Mouse (Mus musculus): Measurements from ENCODE around the gene Msx2. TPM values are rescaled to one million over a fixed set of nuclear protein-coding genes. Genes with fewer than 3 reads are reported as not detected.
A peak's percentile ranks its signal among the peaks of the same experiment; 100 is the strongest.

Gene Msx2
- 0.40 and 0.66 TPM in 2 replicates for polyA plus RNA-seq (2012; rRNA removed)

- peak; percentile 4 to 41 for DNase-seq (ENCODE audit: extremely low spot score in 1 of 2, low spot score in 1 of 2)
Measured at GRCm38 (mm10) chr13:53472614-53473124, at the start of gene Msx2. Gene Msx2 (minus strand): TSS chr13:53473074.

DNA sequence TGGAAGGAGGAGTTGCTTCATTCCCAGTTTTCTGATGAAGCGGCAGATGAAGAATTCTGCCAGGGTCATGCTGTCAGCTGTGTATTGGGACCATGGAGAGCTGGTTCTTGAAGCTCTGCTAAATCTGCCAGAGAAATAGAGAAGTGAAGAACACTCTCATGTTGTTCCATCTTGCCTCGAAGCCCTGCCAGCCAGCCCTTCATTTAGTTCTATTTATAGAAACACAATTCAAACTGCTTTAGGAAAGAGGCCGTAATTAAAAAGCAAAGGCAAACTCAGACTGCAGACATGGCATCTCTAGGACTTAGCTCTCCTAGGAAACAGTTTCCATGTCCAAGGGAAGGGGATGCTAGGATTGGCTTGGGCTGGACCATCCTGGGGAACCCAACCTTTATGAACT is 48.6 kb upstream of the Msx2 start:
- DNase-seq (ENCODE audit: extremely low spot score in 1 of 2, low spot score in 1 of 2) = peak in 1 of 2 experiments; percentile 13

GRCm38 (mm10) chr13:53520343-53520937 is 47.6 kb upstream of the Msx2 start:
- no peak for DNase-seq (ENCODE audit: extremely low spot score in 1 of 2, low spot score in 1 of 2)

DNA sequence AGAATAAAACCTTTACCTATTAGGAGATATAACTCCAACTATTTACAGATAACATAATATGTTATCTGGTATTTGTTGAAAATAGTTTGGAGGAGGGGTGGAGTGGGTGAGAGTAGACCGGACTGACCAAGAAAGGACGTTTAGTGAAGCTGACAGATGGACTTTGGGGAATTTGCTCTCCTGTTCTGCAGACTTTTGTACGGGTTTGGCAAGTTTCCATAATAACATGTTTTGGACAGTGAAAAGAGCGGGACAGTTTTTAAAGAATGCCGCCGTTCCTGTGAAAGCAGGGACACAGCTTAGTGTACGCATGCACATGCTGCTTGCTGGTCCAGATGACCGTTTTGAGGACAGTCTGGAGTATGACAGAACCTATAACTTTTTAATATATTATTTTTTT is 46.9 kb upstream of the Msx2 start:
- DNase-seq (ENCODE audit: extremely low spot score in 1 of 2, low spot score in 1 of 2) = no peak

- peak; percentile 6 to 38 for DNase-seq (ENCODE audit: extremely low spot score in 1 of 2, low spot score in 1 of 2)
Measured at GRCm38 (mm10) chr13:53518306-53518705, 45.4 kb upstream of the Msx2 start.

DNA sequence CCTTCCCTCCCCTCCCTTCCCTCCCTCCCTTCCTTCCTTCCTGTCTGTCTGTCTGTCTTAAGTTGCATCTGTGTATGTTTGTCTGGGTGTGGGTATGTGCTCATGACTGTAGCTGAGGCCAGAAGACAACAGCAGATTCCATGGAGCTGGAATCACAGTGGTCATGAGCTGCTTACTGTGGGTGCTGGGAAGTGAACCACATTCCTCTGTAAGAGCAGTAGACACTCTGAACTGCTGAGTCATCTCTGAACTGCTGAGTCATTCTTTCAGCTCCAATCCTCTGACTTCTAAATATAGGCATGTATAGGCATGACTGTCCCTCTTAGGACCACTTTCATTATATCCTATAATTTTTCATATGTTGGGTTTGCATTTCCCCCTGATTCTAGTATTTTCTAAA is 41.7 kb upstream of the Msx2 start:
- DNase-seq (ENCODE audit: extremely low spot score in 1 of 2, low spot score in 1 of 2) = no peak

GRCm38 (mm10) chr13:53511366-53511765 is 38.5 kb upstream of the Msx2 start:
- DNase-seq (ENCODE audit: extremely low spot score in 1 of 2, low spot score in 1 of 2) = no peak

DNA sequence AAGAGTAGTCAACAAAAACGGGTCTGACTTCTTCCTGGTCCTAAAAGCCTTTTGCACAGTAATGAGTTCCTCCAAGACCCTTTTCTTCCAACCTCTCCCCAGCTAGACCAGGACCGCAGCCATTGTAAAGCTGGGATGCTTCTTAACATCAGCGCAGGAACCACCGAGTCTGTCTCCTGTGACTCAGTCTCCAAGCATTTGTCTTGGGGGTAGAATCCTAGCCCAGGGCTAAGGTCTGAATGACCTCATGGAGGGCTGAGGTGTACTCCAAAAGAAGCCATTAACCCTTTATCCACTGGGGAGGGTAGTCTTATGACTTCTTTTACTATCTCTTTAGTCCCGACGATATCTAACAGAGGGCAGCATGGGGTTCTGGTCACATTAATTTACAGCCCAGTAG is 29.5 kb upstream of the Msx2 start:
- DNase-seq (ENCODE audit: extremely low spot score in 1 of 2, low spot score in 1 of 2) = no peak

DNA sequence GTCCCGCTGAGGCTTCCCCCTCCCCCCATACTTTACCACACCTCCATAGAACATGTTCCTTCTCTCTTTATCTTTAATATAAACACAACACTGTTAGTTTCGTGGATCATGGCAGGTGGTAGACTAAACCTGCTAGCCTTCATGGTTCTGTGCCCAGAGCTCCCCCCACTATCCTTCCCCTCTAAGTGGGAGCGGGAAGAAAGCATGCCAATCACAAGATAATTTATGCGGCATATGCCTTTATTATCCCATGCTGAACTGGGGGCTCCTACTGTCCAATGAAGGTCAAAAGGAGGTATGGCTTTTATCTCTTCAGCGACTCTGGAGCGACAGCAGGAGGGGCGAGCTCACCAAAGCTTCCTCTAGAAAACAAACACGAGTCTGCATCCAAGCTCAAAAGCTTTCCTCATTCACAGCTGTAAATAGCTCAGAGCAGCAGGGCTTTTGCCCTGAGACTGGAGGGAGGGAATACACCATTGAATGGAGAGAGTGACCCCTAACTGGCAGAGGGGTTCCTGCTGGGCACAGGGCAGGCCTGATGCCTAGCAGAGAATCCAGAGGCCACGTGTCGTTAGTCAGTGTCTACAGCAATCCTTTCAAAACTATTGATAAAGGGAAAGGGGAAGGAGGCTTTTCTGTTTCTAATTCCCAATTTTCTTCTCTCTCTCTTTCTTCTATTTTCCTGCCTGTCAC is 28.8 kb upstream of the Msx2 start:
- DNase-seq (ENCODE audit: extremely low spot score in 1 of 2, low spot score in 1 of 2) = no peak

DNA sequence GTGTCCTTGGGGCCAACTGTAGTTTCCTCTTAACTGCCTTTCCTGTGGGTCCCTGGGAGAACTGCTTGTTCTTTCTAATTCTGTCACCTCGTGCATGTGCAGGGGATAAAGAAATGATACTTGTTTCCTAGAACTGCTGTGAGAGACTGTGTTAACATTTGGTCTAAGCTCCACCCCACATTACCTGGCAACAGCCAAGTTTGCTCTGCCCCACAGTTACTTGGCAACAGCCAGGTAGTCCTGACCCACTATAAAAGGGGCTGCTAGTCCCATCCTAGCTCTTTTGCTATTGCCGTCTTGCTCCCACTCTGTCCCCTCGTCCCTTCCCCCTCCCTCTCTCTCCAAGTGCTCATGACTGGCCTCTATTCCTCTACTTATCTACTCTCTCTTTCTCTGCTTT is 28.2 kb upstream of the Msx2 start:
- no peak for DNase-seq (ENCODE audit: extremely low spot score in 1 of 2, low spot score in 1 of 2)

GRCm38 (mm10) chr13:53486512-53486911 is 13.6 kb upstream of the Msx2 start:
- no peak for DNase-seq (ENCODE audit: extremely low spot score in 1 of 2, low spot score in 1 of 2)

GRCm38 (mm10) chr13:53475701-53476188 is 2.9 kb upstream of the Msx2 start:
- no peak for DNase-seq (ENCODE audit: extremely low spot score in 1 of 2, low spot score in 1 of 2)

DNA sequence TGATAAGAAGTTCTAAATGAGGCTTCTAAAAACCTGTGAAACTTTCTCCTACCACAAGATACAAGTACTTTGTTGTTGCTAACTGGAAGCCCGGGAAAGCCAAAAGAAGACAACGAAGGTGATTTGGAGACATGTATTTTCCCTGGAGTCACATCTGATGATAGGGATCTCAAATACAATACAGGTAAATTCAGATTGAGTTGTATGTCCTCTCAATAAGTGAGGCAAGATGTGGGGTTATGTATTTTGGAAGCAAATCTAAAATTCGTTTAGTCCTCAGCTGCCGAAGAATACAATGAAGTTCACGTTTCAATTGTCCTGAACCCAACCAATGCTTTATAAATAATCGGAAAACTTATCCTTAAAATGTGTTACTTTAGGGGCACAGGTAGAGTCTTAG is 1.6 kb upstream of the Msx2 start:
- DNase-seq (ENCODE audit: extremely low spot score in 1 of 2, low spot score in 1 of 2) = no peak

DNA sequence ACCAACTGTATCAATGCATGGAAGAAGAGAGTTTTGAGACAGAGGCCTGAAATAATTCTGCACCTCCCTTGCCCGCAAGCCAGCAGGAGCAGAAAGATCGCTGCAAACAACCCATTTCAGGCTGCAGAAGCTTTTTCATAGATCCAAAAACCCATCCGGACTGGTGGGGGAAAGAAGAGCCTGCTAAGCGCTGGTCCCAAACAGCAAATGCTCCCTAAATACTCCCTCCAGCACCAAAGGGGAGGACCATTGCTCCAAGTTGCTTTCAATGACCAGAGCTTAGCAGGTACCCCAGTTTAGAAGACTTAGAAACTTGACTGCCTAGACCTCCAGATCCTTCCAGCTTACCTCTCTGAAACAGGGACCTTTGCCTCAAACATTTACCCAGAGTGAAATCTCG is 1.1 kb upstream of the Msx2 start:
- DNase-seq (ENCODE audit: extremely low spot score in 1 of 2, low spot score in 1 of 2) = no peak

DNA sequence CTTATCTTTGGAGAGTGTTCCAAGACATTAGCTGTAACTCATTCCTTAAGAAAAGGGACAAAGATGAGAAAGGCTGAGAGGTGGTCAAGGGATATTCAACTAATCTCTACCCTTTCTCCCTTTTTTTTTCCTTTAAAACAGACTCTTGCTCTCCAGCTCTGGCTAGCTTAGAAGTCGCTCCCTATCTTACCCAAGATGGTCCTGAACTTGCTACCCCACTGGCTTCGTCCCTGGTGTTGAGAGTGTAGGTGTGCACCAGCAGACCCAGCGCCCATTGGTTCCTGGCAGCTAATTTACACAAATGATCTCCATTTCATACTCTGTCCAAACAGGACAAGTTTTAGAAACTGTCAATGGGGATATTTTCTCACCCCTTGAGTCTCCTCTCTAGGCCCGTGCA is 417 bp upstream of the Msx2 start:
- no peak for DNase-seq (ENCODE audit: extremely low spot score in 1 of 2, low spot score in 1 of 2)

DNA sequence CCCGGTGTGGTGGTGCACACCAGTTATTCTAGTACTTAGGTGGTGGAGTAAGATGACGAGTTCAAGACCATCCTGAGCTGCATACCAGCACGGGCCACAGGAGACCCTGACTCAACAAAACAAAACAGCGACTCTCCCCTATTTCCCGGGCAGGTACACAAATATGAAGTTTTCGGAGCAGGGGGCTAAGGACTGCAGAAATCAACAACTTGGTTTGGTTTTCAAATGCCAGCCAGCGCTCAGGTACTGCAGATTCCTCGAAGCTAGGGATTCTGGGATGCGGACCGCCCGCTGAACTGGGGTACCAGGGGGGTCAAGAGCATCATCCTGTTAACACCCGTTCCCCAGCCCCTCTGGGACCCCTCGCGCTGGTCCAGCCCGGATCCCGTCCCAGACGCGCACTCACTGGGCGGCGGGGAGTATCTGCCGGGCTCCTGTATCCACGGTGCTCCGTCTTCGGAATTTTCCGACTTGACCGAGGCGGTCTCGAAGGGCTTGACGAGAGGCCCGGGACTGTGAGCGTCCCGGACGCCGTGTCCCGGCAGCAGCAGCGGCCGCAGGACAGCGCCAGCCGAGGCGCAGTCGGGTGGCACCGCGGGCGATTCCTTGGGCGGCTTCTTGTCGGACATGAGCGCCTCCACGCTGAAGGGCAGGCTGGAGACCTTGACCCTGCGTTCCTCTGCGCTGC is 804 bp downstream of the Msx2 start:
- no peak for DNase-seq (ENCODE audit: extremely low spot score in 1 of 2, low spot score in 1 of 2)

DNA sequence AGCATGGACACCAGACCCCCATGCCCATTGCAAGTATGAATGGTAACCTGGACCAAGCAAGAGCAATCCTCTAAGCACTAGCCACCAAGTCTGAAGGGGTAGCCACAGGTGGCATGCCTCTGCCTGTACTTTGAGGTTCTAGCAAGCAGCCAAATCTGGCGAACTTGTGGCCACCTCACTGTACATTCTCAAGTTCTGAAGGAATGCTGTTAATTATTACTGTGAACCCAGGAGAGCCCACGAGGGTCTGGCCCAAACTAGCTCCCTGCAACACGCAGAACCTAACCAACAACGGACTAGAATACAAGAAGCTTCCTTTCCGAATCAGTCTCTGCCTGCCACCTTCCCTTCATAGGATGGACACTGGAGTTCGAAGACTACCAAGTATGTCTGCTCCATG is 1.5 kb downstream of the Msx2 start:
- no peak for DNase-seq (ENCODE audit: extremely low spot score in 1 of 2, low spot score in 1 of 2)

- DNase-seq (ENCODE audit: extremely low spot score in 1 of 2, low spot score in 1 of 2) = no peak
Measured at GRCm38 (mm10) chr13:53470437-53471151, 2.3 kb downstream of the Msx2 start.

- no peak for DNase-seq (ENCODE audit: extremely low spot score in 1 of 2, low spot score in 1 of 2)
Measured at GRCm38 (mm10) chr13:53469756-53470155, 3.1 kb downstream of the Msx2 start.

- no peak for DNase-seq (ENCODE audit: extremely low spot score in 1 of 2, low spot score in 1 of 2)
Measured at GRCm38 (mm10) chr13:53468171-53468570, 4.7 kb downstream of the Msx2 start.
